Mouse (Mus musculus): ENCODE measurements around the gene Cyp3a16. TPM values are rescaled to one million over a fixed set of nuclear protein-coding genes. Genes with fewer than 3 reads are reported as not detected.
"Not testable (repeated sequence)": the region's sequence is repeated elsewhere in the genome, so short reads cannot be mapped to it uniquely, and the experiment has no call there.

The Cyp3a16 gene
- not detected for polyA plus RNA-seq (2012; fragmentation: generic; extraction: Trizol)

GRCm38 (mm10) chr5:145469623-145470022 lies at the start of gene Cyp3a16:
TSS of gene Cyp3a16 (minus strand) at chr5:145469723.
- not testable (repeated sequence) for H3K27me3 ChIP-seq (ENCODE audit: control insufficient read depth, insufficient read depth, insufficient read length); H3K4me2 ChIP-seq (ENCODE audit: low read depth); H3K36me3 ChIP-seq (ENCODE audit: control insufficient read depth, insufficient read depth); H3ac ChIP-seq (ENCODE audit: control insufficient read depth, insufficient read length); H3K4me3 ChIP-seq; H3K79me2 ChIP-seq (ENCODE audit: control insufficient read depth, insufficient read depth)

- Histone ChIP-seq H3K79me2 (ENCODE audit: control insufficient read depth, insufficient read depth) (no peaks in the 10 kb centered on the region), H3K36me3 (ENCODE audit: control insufficient read depth, insufficient read depth) (no peaks in the 10 kb centered on the region), H3K4me3 (no peak overlapping the region), H3K4me2 (ENCODE audit: low read depth) (no peak overlapping the region), H3ac (ENCODE audit: control insufficient read depth, insufficient read length) (no peak overlapping the region), H3K27me3 (ENCODE audit: control insufficient read depth, insufficient read depth, insufficient read length) (no peaks in the 10 kb centered on the region)
- TF ChIP-seq MAX (IDR thresholded peaks at IDR 0.05; ENCODE audit: low read depth) (no peak), SRF (IDR thresholded peaks at IDR 0.05; ENCODE audit: control insufficient read depth, insufficient read length, low read depth) (no peak), REST (IDR thresholded peaks at IDR 0.05; ENCODE audit: insufficient read depth, insufficient read length) (no peak), POLR2AphosphoS2 (IDR thresholded peaks at IDR 0.05; ENCODE audit: insufficient read length, low read depth) (no peak), USF1 (IDR thresholded peaks at IDR 0.05; ENCODE audit: low read depth) (no peak), CEBPB (IDR thresholded peaks at IDR 0.05; ENCODE audit: insufficient read depth, poor library complexity, severe bottlenecking) (no peak), MYOG (IDR thresholded peaks at IDR 0.05; ENCODE audit: control insufficient read depth in 1 of 3, insufficient read depth in 1 of 3, insufficient read length in 2 of 3, low read depth in 2 of 3) (no peak), MYOD1 (IDR thresholded peaks at IDR 0.05; ENCODE audit: control insufficient read depth in 1 of 3, insufficient read length in 2 of 3, low read depth in 2 of 3) (no peak), POLR2A (IDR thresholded peaks at IDR 0.05; ENCODE audit: insufficient read length, low read depth) (no peak), TCF12 (IDR thresholded peaks at IDR 0.05; ENCODE audit: insufficient read depth, poor library complexity, severe bottlenecking) (no peak), E2F4 (IDR thresholded peaks at IDR 0.05; ENCODE audit: insufficient read depth) (no peak), TCF3 (IDR thresholded peaks at IDR 0.05; ENCODE audit: insufficient read length, low read depth) (no peak)
These were observed 20.8 kb upstream of the Cyp3a16 start for GRCm38 (mm10) chr5:145490300-145490699.

GRCm38 (mm10) chr5:145464304-145465088 lies 5.0 kb downstream of the Cyp3a16 start:
- H3K4me3 ChIP-seq: no peak overlapping the region
- no peaks in the 10 kb centered on the region for H3K79me2 ChIP-seq (ENCODE audit: control insufficient read depth, insufficient read depth)
- H3K4me2 ChIP-seq (ENCODE audit: low read depth): no peak overlapping the region
- H3K27me3 ChIP-seq (ENCODE audit: control insufficient read depth, insufficient read depth, insufficient read length): no peaks in the 10 kb centered on the region
- no peak overlapping the region for H3ac ChIP-seq (ENCODE audit: control insufficient read depth, insufficient read length)
- TF ChIP-seq TCF12 (IDR thresholded peaks at IDR 0.05; ENCODE audit: insufficient read depth, poor library complexity, severe bottlenecking) (no peak), REST (IDR thresholded peaks at IDR 0.05; ENCODE audit: insufficient read depth, insufficient read length) (no peak), MYOG (IDR thresholded peaks at IDR 0.05; ENCODE audit: control insufficient read depth in 1 of 3, insufficient read depth in 1 of 3, insufficient read length in 2 of 3, low read depth in 2 of 3) (no peak), POLR2A (IDR thresholded peaks at IDR 0.05; ENCODE audit: insufficient read length, low read depth) (no peak), SRF (IDR thresholded peaks at IDR 0.05; ENCODE audit: control insufficient read depth, insufficient read length, low read depth) (no peak), USF1 (IDR thresholded peaks at IDR 0.05; ENCODE audit: low read depth) (no peak), MYOD1 (IDR thresholded peaks at IDR 0.05; ENCODE audit: control insufficient read depth in 1 of 3, insufficient read length in 2 of 3, low read depth in 2 of 3) (no peak), TCF3 (IDR thresholded peaks at IDR 0.05; ENCODE audit: insufficient read length, low read depth) (no peak), MAX (IDR thresholded peaks at IDR 0.05; ENCODE audit: low read depth) (no peak), POLR2AphosphoS2 (IDR thresholded peaks at IDR 0.05; ENCODE audit: insufficient read length, low read depth) (no peak), CEBPB (IDR thresholded peaks at IDR 0.05; ENCODE audit: insufficient read depth, poor library complexity, severe bottlenecking) (no peak), E2F4 (IDR thresholded peaks at IDR 0.05; ENCODE audit: insufficient read depth) (no peak)
- H3K36me3 ChIP-seq (ENCODE audit: control insufficient read depth, insufficient read depth): no peaks in the 10 kb centered on the region

GRCm38 (mm10) chr5:145462321-145462720 lies 7.2 kb downstream of the Cyp3a16 start:
- Histone ChIP-seq H3K4me3 (no peak overlapping the region), H3K36me3 (ENCODE audit: control insufficient read depth, insufficient read depth) (no peaks in the 10 kb centered on the region), H3K79me2 (ENCODE audit: control insufficient read depth, insufficient read depth) (no peaks in the 10 kb centered on the region), H3K4me2 (ENCODE audit: low read depth) (no peak overlapping the region), H3ac (ENCODE audit: control insufficient read depth, insufficient read length) (no peak overlapping the region), H3K27me3 (ENCODE audit: control insufficient read depth, insufficient read depth, insufficient read length) (no peaks in the 10 kb centered on the region)
- TF ChIP-seq TCF3 (IDR thresholded peaks at IDR 0.05; ENCODE audit: insufficient read length, low read depth) (no peak), POLR2A (IDR thresholded peaks at IDR 0.05; ENCODE audit: insufficient read length, low read depth) (no peak), CEBPB (IDR thresholded peaks at IDR 0.05; ENCODE audit: insufficient read depth, poor library complexity, severe bottlenecking) (no peak), USF1 (IDR thresholded peaks at IDR 0.05; ENCODE audit: low read depth) (no peak), REST (IDR thresholded peaks at IDR 0.05; ENCODE audit: insufficient read depth, insufficient read length) (no peak), SRF (IDR thresholded peaks at IDR 0.05; ENCODE audit: control insufficient read depth, insufficient read length, low read depth) (no peak), POLR2AphosphoS2 (IDR thresholded peaks at IDR 0.05; ENCODE audit: insufficient read length, low read depth) (no peak)

GRCm38 (mm10) chr5:145454389-145454788 lies 15.1 kb downstream of the Cyp3a16 start:
- no peaks in the 10 kb centered on the region for H3K27me3 ChIP-seq (ENCODE audit: control insufficient read depth, insufficient read depth, insufficient read length)
- H3K4me2 ChIP-seq (ENCODE audit: low read depth): no peak overlapping the region
- TF ChIP-seq USF1 (IDR thresholded peaks at IDR 0.05; ENCODE audit: low read depth) (no peak), POLR2A (IDR thresholded peaks at IDR 0.05; ENCODE audit: insufficient read length, low read depth) (no peak), TCF12 (IDR thresholded peaks at IDR 0.05; ENCODE audit: insufficient read depth, poor library complexity, severe bottlenecking) (no peak)
- no peak overlapping the region for H3K4me3 ChIP-seq
- H3K36me3 ChIP-seq (ENCODE audit: control insufficient read depth, insufficient read depth): no peaks in the 10 kb centered on the region
- no peaks in the 10 kb centered on the region for H3K79me2 ChIP-seq (ENCODE audit: control insufficient read depth, insufficient read depth)
- H3ac ChIP-seq (ENCODE audit: control insufficient read depth, insufficient read length): no peak overlapping the region

All from myocyte (in vitro differentiated cells).